Mouse (Mus musculus): ENCODE measurements at regions not wholly inside any gene's neighbourhood (a gene's known extent, or its start where the extent isn't known, plus 50 kb on each side); places are given as distances from the start of the nearest gene placed in this dataset.

GRCm38 (mm10) chr9:83308092-83308491, 132.8 kb downstream of the Lca5 start:
- no peak for ATAC-seq (ENCODE audit: low read depth)
- WGBS, result 81% methylated on average over 4 of the region's 4 CpGs
- Histone ChIP-seq H3K9ac (replicated peaks; ENCODE audit: low read depth, low read length) (no peak overlapping the region), H3K36me3 (ENCODE audit: control insufficient read depth, insufficient read depth, low read length) (no peaks in the 10 kb centered on the region), H3K4me2 (ENCODE audit: low read depth, low read length) (no peak overlapping the region), H3K9me3 (ENCODE audit: control insufficient read depth, low read length) (no peaks in the 10 kb centered on the region), H3K27me3 (ENCODE audit: control insufficient read depth, insufficient read depth, low read length) (no peaks in the 10 kb centered on the region), H3K4me1 (ENCODE audit: control insufficient read depth, insufficient read depth, low read length) (no peaks in the 10 kb centered on the region), H3K27ac (ENCODE audit: low read depth, low read length) (no peak overlapping the region), H3K4me3 (ENCODE audit: low read depth, low read length) (no peak overlapping the region)

- 59% methylated on average over 11 of the region's 11 CpGs for whole genome bisulfite sequencing
- ATAC-seq (ENCODE audit: low read depth), result peak; percentile 69; the same call in 1 of the 2 replicates
- H3K9me3 ChIP-seq (ENCODE audit: control insufficient read depth, low read length), result no peaks in the 10 kb centered on the region
Observed at GRCm38 (mm10) chr9:83307349-83307938, 133.5 kb downstream of the Lca5 start.

GRCm38 (mm10) chr9:83304925-83305324, 136.0 kb downstream of the Lca5 start:
- Histone ChIP-seq H3K27ac (ENCODE audit: low read depth, low read length) (no peak overlapping the region), H3K27me3 (ENCODE audit: control insufficient read depth, insufficient read depth, low read length) (no peaks in the 10 kb centered on the region), H3K9me3 (ENCODE audit: control insufficient read depth, low read length) (no peaks in the 10 kb centered on the region), H3K4me3 (ENCODE audit: low read depth, low read length) (no peak overlapping the region), H3K36me3 (ENCODE audit: control insufficient read depth, insufficient read depth, low read length) (no peaks in the 10 kb centered on the region), H3K9ac (replicated peaks; ENCODE audit: low read depth, low read length) (no peak overlapping the region), H3K4me2 (ENCODE audit: low read depth, low read length) (no peak overlapping the region), H3K4me1 (ENCODE audit: control insufficient read depth, insufficient read depth, low read length) (no peaks in the 10 kb centered on the region)
- 58% methylated on average over 7 of the region's 7 CpGs for WGBS
- ATAC-seq (ENCODE audit: low read depth), result no peak

More at GRCm38 (mm10) chr9:83307349-83307938, 133.5 kb downstream of the Lca5 start:
- no peak overlapping the region for H3K4me2 ChIP-seq (ENCODE audit: low read depth, low read length)
- H3K4me3 ChIP-seq (ENCODE audit: low read depth, low read length), result no peak overlapping the region
- H3K4me1 ChIP-seq (ENCODE audit: control insufficient read depth, insufficient read depth, low read length), result no peaks in the 10 kb centered on the region
- no peaks in the 10 kb centered on the region for H3K36me3 ChIP-seq (ENCODE audit: control insufficient read depth, insufficient read depth, low read length)
- no peak overlapping the region for H3K27ac ChIP-seq (ENCODE audit: low read depth, low read length)
- H3K9ac ChIP-seq (replicated peaks; ENCODE audit: low read depth, low read length), result no peak overlapping the region
- H3K27me3 ChIP-seq (ENCODE audit: control insufficient read depth, insufficient read depth, low read length), result no peaks in the 10 kb centered on the region

- no peak overlapping the region for H3K4me2 ChIP-seq (ENCODE audit: low read depth, low read length)
- WGBS, result 66% methylated on average over 4 of the region's 4 CpGs
- no peak for ATAC-seq (ENCODE audit: low read depth)
Observed at GRCm38 (mm10) chr9:83300500-83300899, 140.4 kb downstream of the Lca5 start.

GRCm38 (mm10) chr9:83300044-83300443, 140.9 kb downstream of the Lca5 start:
- no peaks in the 10 kb centered on the region for H3K9me3 ChIP-seq (ENCODE audit: control insufficient read depth, low read length)
- WGBS, result 74% methylated on average over 2 of the region's 2 CpGs
- no peak overlapping the region for H3K4me2 ChIP-seq (ENCODE audit: low read depth, low read length)
- H3K27me3 ChIP-seq (ENCODE audit: control insufficient read depth, insufficient read depth, low read length), result no peaks in the 10 kb centered on the region
- H3K36me3 ChIP-seq (ENCODE audit: control insufficient read depth, insufficient read depth, low read length), result no peaks in the 10 kb centered on the region
- ATAC-seq (ENCODE audit: low read depth), result no peak
- H3K4me3 ChIP-seq (ENCODE audit: low read depth, low read length), result no peak overlapping the region
- H3K4me1 ChIP-seq (ENCODE audit: control insufficient read depth, insufficient read depth, low read length), result no peaks in the 10 kb centered on the region
- no peak overlapping the region for H3K27ac ChIP-seq (ENCODE audit: low read depth, low read length)
- no peak overlapping the region for H3K9ac ChIP-seq (replicated peaks; ENCODE audit: low read depth, low read length)

More at GRCm38 (mm10) chr9:83300500-83300899, 140.4 kb downstream of the Lca5 start:
- H3K4me1 ChIP-seq (ENCODE audit: control insufficient read depth, insufficient read depth, low read length), result no peaks in the 10 kb centered on the region
- no peaks in the 10 kb centered on the region for H3K9me3 ChIP-seq (ENCODE audit: control insufficient read depth, low read length)
- no peak overlapping the region for H3K9ac ChIP-seq (replicated peaks; ENCODE audit: low read depth, low read length)
- H3K27me3 ChIP-seq (ENCODE audit: control insufficient read depth, insufficient read depth, low read length), result no peaks in the 10 kb centered on the region
- no peak overlapping the region for H3K27ac ChIP-seq (ENCODE audit: low read depth, low read length)
- H3K36me3 ChIP-seq (ENCODE audit: control insufficient read depth, insufficient read depth, low read length), result no peaks in the 10 kb centered on the region
- no peak overlapping the region for H3K4me3 ChIP-seq (ENCODE audit: low read depth, low read length)

- Histone ChIP-seq H3K9me3 (ENCODE audit: control insufficient read depth, low read length) (no peaks in the 10 kb centered on the region), H3K36me3 (ENCODE audit: control insufficient read depth, insufficient read depth, low read length) (no peaks in the 10 kb centered on the region), H3K4me1 (ENCODE audit: control insufficient read depth, insufficient read depth, low read length) (no peaks in the 10 kb centered on the region), H3K4me2 (ENCODE audit: low read depth, low read length) (no peak overlapping the region), H3K4me3 (ENCODE audit: low read depth, low read length) (no peak overlapping the region), H3K9ac (replicated peaks; ENCODE audit: low read depth, low read length) (no peak overlapping the region), H3K27me3 (ENCODE audit: control insufficient read depth, insufficient read depth, low read length) (no peaks in the 10 kb centered on the region), H3K27ac (ENCODE audit: low read depth, low read length) (no peak overlapping the region)
- 48% methylated on average over 2 of the region's 2 CpGs for WGBS
- ATAC-seq (ENCODE audit: low read depth), result no peak
Observed at GRCm38 (mm10) chr9:83299623-83300022, 141.3 kb downstream of the Lca5 start.

- no peak overlapping the region for H3K27ac ChIP-seq (ENCODE audit: low read depth, low read length)
- H3K4me2 ChIP-seq (ENCODE audit: low read depth, low read length), result no peak overlapping the region
- H3K9ac ChIP-seq (replicated peaks; ENCODE audit: low read depth, low read length), result no peak overlapping the region
- WGBS, result 73% methylated on average over 9 of the region's 9 CpGs
- no peak overlapping the region for H3K4me3 ChIP-seq (ENCODE audit: low read depth, low read length)
- no peaks in the 10 kb centered on the region for H3K27me3 ChIP-seq (ENCODE audit: control insufficient read depth, insufficient read depth, low read length)
- H3K36me3 ChIP-seq (ENCODE audit: control insufficient read depth, insufficient read depth, low read length), result no peaks in the 10 kb centered on the region
- no peaks in the 10 kb centered on the region for H3K9me3 ChIP-seq (ENCODE audit: control insufficient read depth, low read length)
- no peak for ATAC-seq (ENCODE audit: low read depth)
- H3K4me1 ChIP-seq (ENCODE audit: control insufficient read depth, insufficient read depth, low read length), result no peaks in the 10 kb centered on the region
Observed at GRCm38 (mm10) chr9:83295453-83295852, 145.5 kb downstream of the Lca5 start.

- no peaks in the 10 kb centered on the region for H3K36me3 ChIP-seq (ENCODE audit: control insufficient read depth, insufficient read depth, low read length)
- H3K4me1 ChIP-seq (ENCODE audit: control insufficient read depth, insufficient read depth, low read length), result no peaks in the 10 kb centered on the region
- no peak overlapping the region for H3K4me2 ChIP-seq (ENCODE audit: low read depth, low read length)
- H3K4me3 ChIP-seq (ENCODE audit: low read depth, low read length), result no peak overlapping the region
- 90% methylated on average over 13 of the region's 13 CpGs for WGBS
- H3K27me3 ChIP-seq (ENCODE audit: control insufficient read depth, insufficient read depth, low read length), result no peaks in the 10 kb centered on the region
- no peak overlapping the region for H3K27ac ChIP-seq (ENCODE audit: low read depth, low read length)
- no peaks in the 10 kb centered on the region for H3K9me3 ChIP-seq (ENCODE audit: control insufficient read depth, low read length)
- ATAC-seq (ENCODE audit: low read depth), result no peak
- no peak overlapping the region for H3K9ac ChIP-seq (replicated peaks; ENCODE audit: low read depth, low read length)
Observed at GRCm38 (mm10) chr9:83294441-83294840, 146.5 kb downstream of the Lca5 start.

GRCm38 (mm10) chr9:83284097-83284496, 137.6 kb upstream of the Hmgn3 start:
- H3K9ac ChIP-seq (replicated peaks; ENCODE audit: low read depth, low read length), result no peak overlapping the region
- H3K4me2 ChIP-seq (ENCODE audit: low read depth, low read length), result no peak overlapping the region
- no peaks in the 10 kb centered on the region for H3K36me3 ChIP-seq (ENCODE audit: control insufficient read depth, insufficient read depth, low read length)
- no peak overlapping the region for H3K4me3 ChIP-seq (ENCODE audit: low read depth, low read length)
- H3K27me3 ChIP-seq (ENCODE audit: control insufficient read depth, insufficient read depth, low read length), result no peaks in the 10 kb centered on the region
- no peaks in the 10 kb centered on the region for H3K4me1 ChIP-seq (ENCODE audit: control insufficient read depth, insufficient read depth, low read length)
- no peak for ATAC-seq (ENCODE audit: low read depth)
- H3K27ac ChIP-seq (ENCODE audit: low read depth, low read length), result no peak overlapping the region
- no peaks in the 10 kb centered on the region for H3K9me3 ChIP-seq (ENCODE audit: control insufficient read depth, low read length)
- WGBS, result 81% methylated on average over 1 of the region's 1 CpGs
